Comparison of ENCODE assay signal across 27 mouse cellular contexts in the genomic region with DNA sequence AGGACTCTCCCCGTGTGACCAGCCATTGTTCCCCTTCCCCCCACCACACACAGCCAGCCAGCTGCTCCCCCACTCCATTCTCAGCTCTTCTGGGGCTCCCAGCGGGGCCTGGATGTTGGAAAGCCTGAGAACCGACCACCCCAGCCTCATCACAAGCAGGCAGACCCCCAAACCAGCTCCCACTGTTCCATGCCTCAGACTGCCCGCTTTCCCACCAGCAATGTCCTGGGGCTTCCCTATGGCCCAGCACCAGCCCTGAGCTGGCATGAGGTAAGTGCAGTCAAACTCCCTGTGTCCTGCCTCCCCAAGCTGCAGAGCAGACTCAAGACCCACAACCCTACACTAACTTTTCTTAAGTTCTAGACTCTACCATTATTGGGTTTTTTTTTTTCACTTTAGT. TPM values are rescaled to one million over a fixed set of nuclear protein-coding genes. Genes with fewer than 3 reads are reported as not detected.
DNase-seq lines count a peak whose midpoint lies in the region; ATAC-seq and TF ChIP-seq lines count a peak whose summit lies in the region.
"Had no signal": no experiment of that assay in that cellular context is flagged by ENCODE, and none has a peak within 500 bp of the region (broad histone marks: within the 10 kb centered on the region; RNA-seq: fewer than 3 reads in every experiment).

No protein-coding gene starts in this region.

- H3K4me2 ChIP-seq in forebrain, postnatal 0 days (ENCODE audit: low read depth), result no peak overlapping the region
- H3K4me2 ChIP-seq in kidney, embryonic 15.5 days, result 0 out of 2 replicates have a peak overlapping the region, but pooled peaks have one; percentile 2

- H3K27me3 ChIP-seq in forebrain, embryonic 10.5 days (ENCODE audit: poor library complexity, severe bottlenecking), result no peaks in the 10 kb centered on the region
- no peaks in the 10 kb centered on the region for H3K27me3 ChIP-seq in forebrain, postnatal 0 days (ENCODE audit: insufficient read depth, low read length)
- no peaks in the 10 kb centered on the region for H3K27me3 ChIP-seq in kidney, embryonic 15.5 days
- no peaks in the 10 kb centered on the region for H3K27me3 ChIP-seq in kidney, adult 2 months (replicated peaks; ENCODE audit: control insufficient read depth, insufficient read depth, low read length)
- no peaks in the 10 kb centered on the region for H3K27me3 ChIP-seq in thymus, adult 2 months (ENCODE audit: control insufficient read depth, insufficient read depth, low read length)
- H3K27me3 ChIP-seq: hindbrain, embryonic 15.5 days; Patski had no signal

- H3K9me3 ChIP-seq in forebrain, embryonic 10.5 days, result no peaks in the 10 kb centered on the region
- no peaks in the 10 kb centered on the region for H3K9me3 ChIP-seq in forebrain, postnatal 0 days (ENCODE audit: low read length)
- no peaks in the 10 kb centered on the region for H3K9me3 ChIP-seq in kidney, embryonic 15.5 days (replicated peaks)
- H3K9me3 ChIP-seq: hindbrain, embryonic 15.5 days had no signal

- peaks cover 58% of the 10 kb centered on the region for H3K36me3 ChIP-seq in forebrain, embryonic 10.5 days (replicated peaks)
- H3K36me3 ChIP-seq in forebrain, postnatal 0 days (ENCODE audit: insufficient read depth), result peaks cover 15% of the 10 kb centered on the region
- peaks cover 45% of the 10 kb centered on the region for H3K36me3 ChIP-seq in kidney, embryonic 15.5 days
- H3K36me3 ChIP-seq in kidney, adult 2 months (ENCODE audit: control insufficient read depth, insufficient read depth, low read length), result no peaks in the 10 kb centered on the region; the same call in 1 of the 2 replicates
- H3K36me3 ChIP-seq in thymus, adult 2 months (ENCODE audit: control insufficient read depth, insufficient read depth, low read length), result peaks cover 16% of the 10 kb centered on the region

- TF ChIP-seq CTCF in forebrain, postnatal 0 days (IDR thresholded peaks at IDR 0.05; ENCODE audit: low read depth), result no peak
- no peak for TF ChIP-seq CTCF in kidney, adult 2 months (conservative IDR thresholded peaks at IDR 0.05; ENCODE audit: insufficient read depth, insufficient read length, low read depth, low read length)
- TF ChIP-seq CTCF in thymus, adult 2 months (IDR thresholded peaks at IDR 0.05; ENCODE audit: borderline replicate concordance, control insufficient read depth, extremely low read depth, insufficient read depth, low read length, poor library complexity), result no peak

- TF ChIP-seq POLR2A in kidney, adult 2 months (IDR thresholded peaks at IDR 0.05; ENCODE audit: low read depth, low read length), result no peak
- no peak for TF ChIP-seq POLR2A in thymus, adult 2 months (IDR thresholded peaks at IDR 0.05; ENCODE audit: control insufficient read depth, extremely low read depth, insufficient read depth, low read length, poor library complexity)

- H3K4me3 ChIP-seq in forebrain, embryonic 10.5 days, result peak overlapping the region; percentile 15; the same call in 1 of the 2 replicates
- no peak overlapping the region for H3K4me3 ChIP-seq in forebrain, postnatal 0 days (ENCODE audit: low read depth, low read length)
- H3K4me3 ChIP-seq in kidney, embryonic 15.5 days (replicated peaks), result no peak overlapping the region
- no peak overlapping the region for H3K4me3 ChIP-seq in kidney, adult 2 months (ENCODE audit: insufficient read depth, low read depth, low read length)
- no peak overlapping the region for H3K4me3 ChIP-seq in thymus, adult 2 months (ENCODE audit: control insufficient read depth, insufficient read depth, low read length)
- H3K4me3 ChIP-seq: gastrocnemius, adult 2 months; hindbrain, embryonic 15.5 days had no signal

- H3K4me1 ChIP-seq in forebrain, embryonic 10.5 days, result peaks cover 27% of the 10 kb centered on the region
- H3K4me1 ChIP-seq in forebrain, postnatal 0 days (ENCODE audit: insufficient read depth), result peaks cover 8% of the 10 kb centered on the region; the same call in 1 of the 2 replicates
- H3K4me1 ChIP-seq in kidney, embryonic 15.5 days, result peaks cover 31% of the 10 kb centered on the region
- H3K4me1 ChIP-seq in kidney, adult 2 months (ENCODE audit: control insufficient read depth, insufficient read depth, low read length), result peaks cover 3% of the 10 kb centered on the region; the same call in 1 of the 2 replicates
- peaks cover 9% of the 10 kb centered on the region; the same call in 1 of the 2 replicates for H3K4me1 ChIP-seq in thymus, adult 2 months (replicated peaks; ENCODE audit: control insufficient read depth, insufficient read depth, low read length)

- H3K9ac ChIP-seq in forebrain, postnatal 0 days, result no peak overlapping the region
- no peak overlapping the region for H3K9ac ChIP-seq in kidney, embryonic 15.5 days
- H3K9ac ChIP-seq: hindbrain, embryonic 15.5 days had no signal

- no peak for ATAC-seq in forebrain, postnatal 0 days
- no peak for ATAC-seq in kidney, embryonic 15.5 days (replicated peaks; ENCODE audit: low FRiP score)
- ATAC-seq: activated CD4-positive, CD25-positive, alpha-beta regulatory T cell, adult 4 months; forebrain, embryonic 14.5 days; Patski had no signal

- DNase-seq in forebrain, embryonic 10.5 days (ENCODE audit: extremely low spot score, low spot score), result no peak
- no peak for DNase-seq in forebrain, postnatal 0 days
- DNase-seq in kidney, adult 2 months, result no peak
- peak; percentile 3 for DNase-seq in thymus, adult 2 months
- DNase-seq in thymus, postnatal 25 days, result no peak
- DNase-seq in spleen, postnatal 36 days (ENCODE audit: low spot score in 2 of 2), result no peak
- DNase-seq in lung, postnatal 36 days, result no peak
- DNase-seq: adrenal gland, postnatal 25 days; cerebellum, adult 18-20 months; gastrocnemius, adult 2 months; heart, adult 18-20 months; heart, postnatal 14 days; kidney, adult 11 months; kidney, postnatal 14 days; left cerebral cortex, postnatal 4 days; lung, adult 2 months; lung, postnatal 4 days; right cerebral cortex, postnatal 4 days; thymus, postnatal 4 days had no signal

- no peak overlapping the region for H3K27ac ChIP-seq in forebrain, embryonic 10.5 days
- no peak overlapping the region for H3K27ac ChIP-seq in forebrain, postnatal 0 days (ENCODE audit: low read depth, low read length)
- H3K27ac ChIP-seq in kidney, embryonic 15.5 days, result no peak overlapping the region
- H3K27ac ChIP-seq in kidney, adult 2 months (ENCODE audit: insufficient read depth, low read depth, low read length), result no peak overlapping the region
- H3K27ac ChIP-seq in thymus, adult 2 months (ENCODE audit: control insufficient read depth, insufficient read depth, low read length), result no peak overlapping the region
- H3K27ac ChIP-seq: gastrocnemius, adult 2 months; hindbrain, embryonic 15.5 days had no signal

- WGBS in forebrain, embryonic 10.5 days, result 91% methylated on average over 4 of the region's 4 CpGs
- 85% methylated on average over 4 of the region's 4 CpGs for WGBS in forebrain, postnatal 0 days
- 91% methylated on average over 4 of the region's 4 CpGs for WGBS in kidney, embryonic 15.5 days
- WGBS in kidney, adult 2 months, result 83% methylated on average over 4 of the region's 4 CpGs
- WGBS in thymus, adult 2 months, result 85% methylated on average over 4 of the region's 4 CpGs

RNA-seq across cellular contexts. Expression of a gene that starts 2.3 kb away (rescaled TPM):
- 202 and 205 TPM in 2 replicates for polyA plus RNA-seq in forebrain, embryonic 10.5 days (2016; fragmentation: Nextera tagmentation; extraction: Ambion mirVana)
- total RNA-seq in forebrain, postnatal 0 days (2014; rRNA removed), result 51.1 and 79.4 TPM in 2 replicates
- polyA plus RNA-seq in forebrain, postnatal 0 days (2015; fragmentation: Nextera tagmentation; extraction: Ambion mirVana), result 81.7 and 85.1 TPM in 2 replicates
- polyA plus RNA-seq in kidney, embryonic 15.5 days (2015; fragmentation: Nextera tagmentation; extraction: Ambion mirVana), result 161 and 178 TPM in 2 replicates
- polyA plus RNA-seq in kidney, adult 2 months (2012; rRNA removed), result 25.3 and 31.7 TPM in 2 replicates
- 51.0 and 54.3 TPM in 2 replicates for polyA plus RNA-seq in thymus, adult 2 months (2012; rRNA removed)

RNA-seq across cellular contexts. Expression of a gene that starts 2.5 kb away (rescaled TPM):
- polyA plus RNA-seq in forebrain, embryonic 10.5 days (2016; fragmentation: Nextera tagmentation; extraction: Ambion mirVana), result 37.8 and 38.3 TPM in 2 replicates
- 17.2 and 20.2 TPM in 2 replicates for total RNA-seq in forebrain, postnatal 0 days (2014; rRNA removed)
- 9.6 and 13.3 TPM in 2 replicates for polyA plus RNA-seq in forebrain, postnatal 0 days (2015; fragmentation: Nextera tagmentation; extraction: Ambion mirVana)
- polyA plus RNA-seq in kidney, embryonic 15.5 days (2015; fragmentation: Nextera tagmentation; extraction: Ambion mirVana), result 23.5 and 24.9 TPM in 2 replicates
- polyA plus RNA-seq in kidney, adult 2 months (2012; rRNA removed), result 10.4 and 10.9 TPM in 2 replicates
- polyA plus RNA-seq in thymus, adult 2 months (2012; rRNA removed), result 21.1 and 23.9 TPM in 2 replicates

RNA-seq across cellular contexts. Expression of a gene that starts 28.9 kb away (rescaled TPM):
- polyA plus RNA-seq in forebrain, embryonic 10.5 days (2016; fragmentation: Nextera tagmentation; extraction: Ambion mirVana), result 0.17 TPM in 1 of 2 replicates, not detected in the other
- 1.3 TPM in 1 of 2 replicates, not detected in the other for total RNA-seq in forebrain, postnatal 0 days (2014; rRNA removed)
- polyA plus RNA-seq in forebrain, postnatal 0 days (2015; fragmentation: Nextera tagmentation; extraction: Ambion mirVana), result 0.31 and 0.43 TPM in 2 replicates
- 0.29 and 0.35 TPM in 2 replicates for polyA plus RNA-seq in kidney, embryonic 15.5 days (2015; fragmentation: Nextera tagmentation; extraction: Ambion mirVana)
- 180 and 248 TPM in 2 replicates for polyA plus RNA-seq in kidney, adult 2 months (2012; rRNA removed)
- polyA plus RNA-seq in thymus, adult 2 months (2012; rRNA removed), result 23.7 and 25.8 TPM in 2 replicates
- total RNA-seq: adrenal gland, postnatal 25 days; gastrocnemius, adult 2 months; heart, adult 18-20 months; heart, postnatal 14 days; layer of hippocampus, adult 8-10 months; left cerebral cortex, adult 18-20 months; left cerebral cortex, postnatal 4 days; neutrophil, adult 5-6 weeks had no signal
- polyA plus RNA-seq: forebrain, embryonic 14.5 days had no signal

RNA-seq across cellular contexts. Expression of a gene that starts 45.6 kb away (rescaled TPM):
- 54.9 and 55.1 TPM in 2 replicates for polyA plus RNA-seq in forebrain, embryonic 10.5 days (2016; fragmentation: Nextera tagmentation; extraction: Ambion mirVana)
- 15.2 and 16.2 TPM in 2 replicates for total RNA-seq in forebrain, postnatal 0 days (2014; rRNA removed)
- polyA plus RNA-seq in forebrain, postnatal 0 days (2015; fragmentation: Nextera tagmentation; extraction: Ambion mirVana), result 30.4 and 39.9 TPM in 2 replicates
- 50.9 and 53.9 TPM in 2 replicates for polyA plus RNA-seq in kidney, embryonic 15.5 days (2015; fragmentation: Nextera tagmentation; extraction: Ambion mirVana)
- 69.1 and 78.3 TPM in 2 replicates for polyA plus RNA-seq in kidney, adult 2 months (2012; rRNA removed)
- polyA plus RNA-seq in thymus, adult 2 months (2012; rRNA removed), result 10.5 TPM in 2 replicates

RNA-seq across cellular contexts. Expression of a gene that starts 45.8 kb away (rescaled TPM):
- polyA plus RNA-seq in forebrain, embryonic 10.5 days (2016; fragmentation: Nextera tagmentation; extraction: Ambion mirVana), result 18.1 and 18.5 TPM in 2 replicates
- total RNA-seq in forebrain, postnatal 0 days (2014; rRNA removed), result 34.0 and 43.3 TPM in 2 replicates
- 14.3 and 19.1 TPM in 2 replicates for polyA plus RNA-seq in forebrain, postnatal 0 days (2015; fragmentation: Nextera tagmentation; extraction: Ambion mirVana)
- 24.3 and 24.7 TPM in 2 replicates for polyA plus RNA-seq in kidney, embryonic 15.5 days (2015; fragmentation: Nextera tagmentation; extraction: Ambion mirVana)
- polyA plus RNA-seq in kidney, adult 2 months (2012; rRNA removed), result 32.2 and 36.6 TPM in 2 replicates
- 59.3 and 59.5 TPM in 2 replicates for polyA plus RNA-seq in thymus, adult 2 months (2012; rRNA removed)

Comparison
In these comparisons a context has a peak if more than half of its experiments do, and no peak if none do; other contexts are left out.
1. RNA of a gene that starts 28.9 kb away (polyA plus RNA-seq): 180 to 248 TPM in kidney, adult 2 months and 23.7 to 25.8 TPM in thymus, adult 2 months; 0.31 to 0.43 TPM in forebrain, postnatal 0 days, 0.29 to 0.35 TPM in kidney, embryonic 15.5 days and 0.17 TPM in forebrain, embryonic 10.5 days; every median in the first group is over 10 times any median in the second.